Mouse (Mus musculus): ENCODE results near the gene Prss48. TPM values are rescaled to one million over a fixed set of nuclear protein-coding genes. Genes with fewer than 3 reads are reported as not detected.
"Not testable (repeated sequence)": the region's sequence is repeated elsewhere in the genome, so short reads cannot be mapped to it uniquely, and the experiment has no call there.

The Prss48 gene
- total RNA-seq, 2 experiments from 2014 or later, result not detected

DNA sequence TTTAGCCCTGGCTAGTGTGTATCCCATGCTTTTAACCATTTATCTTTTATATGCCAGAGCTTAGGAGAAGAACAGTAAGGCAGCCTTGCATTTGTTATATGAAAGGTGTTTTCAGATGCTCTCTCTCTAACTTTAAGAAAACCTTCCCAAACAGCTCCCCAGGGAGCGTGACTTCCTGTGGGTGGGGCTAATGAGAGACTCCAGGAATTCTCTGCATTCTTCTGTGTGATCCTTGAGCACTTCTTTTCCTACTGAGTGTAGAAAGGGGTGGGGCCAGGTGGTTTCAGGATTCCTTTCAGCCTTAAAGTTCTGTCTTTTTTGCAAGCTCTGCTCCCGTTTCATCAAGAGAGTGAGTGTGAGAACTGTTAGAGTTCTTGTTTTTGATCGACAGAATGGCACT lies 8.3 kb upstream of the Prss48 start:
- no peak for ATAC-seq (ENCODE audit: poor library complexity, severe bottlenecking)

DNA sequence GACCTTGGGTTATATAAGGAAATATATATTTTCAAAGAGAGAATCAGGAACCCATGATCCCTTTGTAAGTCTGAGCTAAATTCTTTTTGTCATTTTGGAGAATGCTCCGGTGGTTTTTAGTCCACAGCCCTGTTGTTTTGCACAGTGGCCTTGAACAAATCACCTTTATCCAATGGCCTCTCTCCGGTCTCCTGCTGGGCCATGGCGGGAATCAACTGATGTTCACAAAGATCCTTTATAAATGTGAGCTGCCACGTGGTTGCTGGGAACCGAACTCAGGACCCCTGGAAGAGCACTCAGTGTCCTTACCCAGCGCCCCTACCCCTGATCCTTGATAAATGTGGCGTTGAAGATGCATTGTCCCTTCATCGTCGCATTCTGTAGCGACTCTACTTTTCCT lies 2.5 kb upstream of the Prss48 start:
- ATAC-seq (ENCODE audit: poor library complexity, severe bottlenecking), result no peak

DNA sequence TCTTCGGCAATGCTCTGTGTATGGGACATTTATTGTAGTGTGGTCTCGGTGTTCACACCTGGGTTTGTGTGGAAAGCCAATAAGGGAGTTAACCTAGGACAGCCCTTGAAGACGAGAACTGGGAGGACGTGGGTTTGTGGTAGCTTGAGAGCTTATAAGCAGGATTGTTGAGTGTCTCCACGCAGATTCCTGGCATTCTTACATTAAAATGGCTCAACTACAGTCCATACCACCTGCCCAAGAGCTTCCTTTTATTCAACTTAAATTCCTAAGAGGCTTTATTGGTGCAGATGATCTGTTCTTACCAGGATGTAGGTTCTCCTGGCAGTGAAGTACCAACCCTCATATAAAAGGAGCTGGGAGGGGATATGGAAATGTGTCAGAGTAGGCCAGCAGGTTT lies 649 bp upstream of the Prss48 start:
- no peak for ATAC-seq (ENCODE audit: poor library complexity, severe bottlenecking)

DNA sequence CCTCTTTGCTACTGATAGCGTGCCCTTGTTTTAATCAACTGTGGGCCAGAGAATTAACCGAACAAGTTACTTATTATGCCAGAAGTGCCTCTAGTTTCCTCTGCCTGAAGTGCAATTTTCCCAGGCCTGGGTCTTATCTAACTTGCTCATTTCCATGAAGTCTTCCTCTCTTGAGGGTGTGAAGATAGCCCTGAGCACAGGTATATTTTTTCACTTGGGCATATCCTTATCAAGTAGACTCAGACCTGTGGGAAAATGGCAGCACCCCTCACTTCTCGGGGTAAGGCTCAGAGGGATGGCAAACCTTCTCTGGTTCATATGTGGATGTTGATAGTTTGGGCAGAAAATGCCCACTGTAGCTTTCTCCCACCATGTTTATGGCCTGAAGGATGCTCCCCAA lies 1.0 kb downstream of the Prss48 start:
- no peak for ATAC-seq (ENCODE audit: poor library complexity, severe bottlenecking)

DNA sequence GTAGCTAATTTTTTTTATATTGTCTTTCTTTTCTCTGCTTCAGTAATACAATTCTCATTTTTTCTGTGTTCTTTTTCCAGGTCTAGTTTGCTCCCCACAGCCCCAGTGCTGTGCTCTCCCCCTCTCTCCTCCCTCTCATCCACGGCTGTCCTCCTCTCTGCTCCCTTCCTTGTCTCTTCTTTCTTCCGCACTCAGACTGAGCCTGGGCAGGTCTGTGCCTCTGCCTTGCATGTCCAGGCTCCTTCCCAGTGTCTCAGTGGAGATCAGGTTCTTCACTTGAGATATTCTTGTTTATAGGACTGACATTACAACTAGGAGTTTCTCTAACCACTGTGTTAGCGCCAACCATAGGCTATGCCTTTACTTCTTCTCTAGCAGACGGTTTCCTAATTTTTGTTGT lies 7.6 kb downstream of the Prss48 start:
- no peak for ATAC-seq (ENCODE audit: poor library complexity, severe bottlenecking)

DNA sequence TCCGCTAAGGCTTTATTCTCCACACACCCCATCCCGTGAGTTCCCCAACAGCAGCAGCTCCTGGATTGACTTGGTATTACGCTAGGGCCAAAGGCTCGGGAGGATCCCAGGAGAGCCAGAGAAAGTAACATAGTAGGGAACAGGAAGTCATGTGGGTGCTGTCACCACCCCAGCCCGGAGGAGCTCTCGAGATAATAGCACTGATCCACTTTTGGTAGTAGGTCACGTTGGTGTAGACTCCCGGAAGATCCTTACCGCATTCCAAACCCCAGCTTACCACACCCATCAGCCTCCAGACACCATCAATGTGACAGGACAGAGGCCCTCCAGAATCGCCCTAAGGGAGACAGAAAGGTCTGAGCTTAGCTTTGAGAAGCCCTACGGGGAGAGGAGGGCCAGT lies 8.5 kb downstream of the Prss48 start:
- ATAC-seq (ENCODE audit: poor library complexity, severe bottlenecking), result no peak

DNA sequence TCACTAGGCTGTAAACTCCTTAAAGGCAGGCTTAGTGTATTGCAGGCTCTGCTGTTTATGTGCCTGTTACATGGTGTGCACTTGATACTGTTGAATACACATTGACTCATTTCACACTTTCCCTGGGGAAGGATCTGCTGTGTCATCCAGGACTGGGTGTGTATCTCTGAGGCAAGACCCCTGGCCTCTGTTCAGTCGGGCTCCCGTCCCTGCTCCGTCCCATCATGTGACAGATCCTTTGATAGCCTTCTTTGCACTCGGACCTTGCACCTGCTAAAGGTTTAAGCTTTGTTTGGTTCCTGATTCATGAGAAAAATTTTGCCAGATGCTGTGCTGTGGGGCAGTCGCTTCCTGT lies 10.5 kb downstream of the Prss48 start:
- ATAC-seq (ENCODE audit: poor library complexity, severe bottlenecking), result no peak

DNA sequence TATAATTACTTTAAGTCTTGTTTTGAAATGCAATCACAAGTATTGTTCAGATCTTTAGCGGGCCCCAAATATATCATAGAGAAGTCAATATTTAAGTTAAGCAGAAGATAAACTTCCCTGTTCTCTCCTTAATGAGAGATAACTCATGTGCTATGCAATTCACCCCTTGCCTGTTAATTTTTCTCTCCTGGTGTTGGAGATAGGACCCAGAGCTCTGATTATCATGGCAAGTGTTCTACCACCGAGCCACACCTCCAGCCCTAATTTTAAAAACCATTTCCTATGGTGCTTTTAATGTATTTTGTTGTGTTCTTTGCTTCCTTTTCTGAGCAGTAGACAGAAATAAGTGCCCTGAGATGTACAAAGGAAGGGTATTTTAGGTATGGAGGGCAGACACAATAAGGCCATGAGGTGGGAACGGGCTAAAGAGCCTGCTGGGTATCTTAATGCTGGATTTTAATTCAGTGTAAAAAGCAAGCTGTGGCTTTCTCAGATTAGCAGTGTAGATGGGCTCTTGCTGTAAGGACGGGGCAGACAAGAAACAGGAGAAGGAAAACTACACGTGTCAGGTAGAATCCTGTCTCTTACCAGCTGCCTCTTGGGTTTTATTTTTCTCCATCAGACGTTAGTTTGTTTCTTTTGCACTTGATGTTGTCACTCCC lies 11.0 kb downstream of the Prss48 start:
- no peak for ATAC-seq (ENCODE audit: poor library complexity, severe bottlenecking)

DNA sequence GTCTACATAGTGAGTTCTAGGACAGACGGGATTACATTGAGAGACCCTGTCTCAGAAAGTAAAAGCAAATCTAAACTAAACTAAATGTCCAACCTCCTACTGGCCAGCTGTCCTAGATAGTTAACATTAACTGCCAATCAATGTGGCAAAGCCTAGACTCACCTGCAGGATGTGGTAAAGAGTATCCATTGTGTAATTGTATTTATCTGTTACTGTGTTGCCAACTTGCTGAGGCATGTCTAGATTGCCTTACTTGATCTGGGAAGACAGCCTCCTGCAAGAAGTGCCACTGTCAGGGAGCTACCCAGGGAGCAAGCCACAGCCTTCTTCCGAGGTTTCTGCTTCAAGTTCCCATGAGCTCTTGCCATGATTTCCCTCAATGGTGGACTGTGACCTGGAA lies 15.1 kb downstream of the Prss48 start:
- ATAC-seq (ENCODE audit: poor library complexity, severe bottlenecking), result no peak

DNA sequence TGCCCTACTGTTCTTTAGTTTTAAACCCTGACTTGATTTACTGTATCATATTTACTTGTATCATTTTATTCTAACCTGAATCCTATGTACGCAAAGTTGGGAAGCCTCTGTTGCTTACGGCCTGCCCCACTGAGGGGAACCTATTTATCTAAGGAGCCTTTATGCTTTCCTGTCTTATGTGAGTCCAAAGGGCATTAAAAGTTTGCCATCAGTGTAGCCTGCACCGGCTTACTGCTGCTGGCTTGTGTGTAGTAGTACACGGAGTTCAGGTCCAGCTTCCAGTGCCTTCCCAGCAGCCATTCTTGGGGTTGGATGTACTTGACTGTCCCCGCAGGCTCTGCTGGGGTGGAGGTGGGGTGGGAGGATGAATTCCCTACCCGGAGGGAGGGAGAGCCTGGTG lies 17.8 kb downstream of the Prss48 start:
- ATAC-seq (ENCODE audit: poor library complexity, severe bottlenecking), result no peak

DNA sequence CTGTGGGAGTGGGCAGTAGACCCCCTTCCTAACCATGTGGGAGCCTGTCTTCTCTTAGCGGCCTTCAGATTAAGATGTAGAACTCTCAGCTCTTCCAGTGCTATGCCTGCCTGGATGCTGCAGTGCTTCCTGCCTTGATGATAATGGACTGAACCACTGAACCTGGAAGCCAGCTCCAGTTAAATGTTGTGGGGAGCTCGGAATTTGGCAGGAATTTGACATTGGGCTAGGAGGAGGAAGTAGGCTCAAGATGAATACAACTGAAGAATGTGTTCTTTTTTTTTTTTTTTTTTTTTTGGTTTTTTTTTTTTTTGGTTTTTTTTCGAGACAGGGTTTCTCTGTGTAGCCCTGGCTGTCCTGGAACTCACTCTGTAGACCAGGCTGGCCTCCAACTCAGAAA lies 20.5 kb downstream of the Prss48 start:
- ATAC-seq (ENCODE audit: poor library complexity, severe bottlenecking), result not testable (repeated sequence)

DNA sequence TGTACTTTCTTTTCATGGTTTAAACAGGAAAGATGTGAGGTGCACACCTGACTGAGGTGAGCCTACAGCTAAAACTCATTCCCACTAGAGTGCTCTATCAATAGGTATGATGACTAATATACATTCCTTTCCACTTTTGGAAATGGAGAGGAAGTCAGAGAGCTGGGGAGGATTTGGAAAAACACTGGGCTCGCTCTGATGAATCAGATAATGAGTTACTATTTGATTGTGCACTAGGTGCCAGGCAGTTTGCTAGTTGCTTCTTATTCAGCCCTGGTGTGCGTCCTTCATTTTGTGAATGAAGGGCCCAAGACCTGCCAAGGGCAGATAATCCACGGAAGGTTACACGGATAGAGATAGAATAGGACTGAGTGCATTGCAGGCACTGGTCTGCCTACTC lies 22.3 kb downstream of the Prss48 start:
- no peak for ATAC-seq (ENCODE audit: poor library complexity, severe bottlenecking)

DNA sequence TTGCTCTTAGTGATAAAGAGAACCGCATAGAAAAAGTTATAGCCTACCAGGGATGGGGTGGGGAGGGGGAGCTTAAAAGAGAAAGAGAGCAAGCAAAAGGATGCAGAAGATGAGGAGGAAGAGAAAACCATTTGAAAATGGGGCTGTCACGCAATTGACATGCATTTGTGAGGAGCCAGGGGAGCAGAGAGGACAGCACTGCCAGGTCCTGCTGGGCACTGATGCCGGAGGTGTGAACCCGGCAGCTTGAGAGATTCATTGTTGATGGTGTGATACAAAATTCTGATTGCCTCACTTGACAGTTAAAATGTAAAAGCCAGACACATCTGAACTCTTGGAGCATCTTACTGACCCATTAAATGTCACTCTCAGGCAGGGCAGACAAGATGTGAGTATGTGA lies 27.8 kb downstream of the Prss48 start:
- no peak for ATAC-seq (ENCODE audit: poor library complexity, severe bottlenecking)

DNA sequence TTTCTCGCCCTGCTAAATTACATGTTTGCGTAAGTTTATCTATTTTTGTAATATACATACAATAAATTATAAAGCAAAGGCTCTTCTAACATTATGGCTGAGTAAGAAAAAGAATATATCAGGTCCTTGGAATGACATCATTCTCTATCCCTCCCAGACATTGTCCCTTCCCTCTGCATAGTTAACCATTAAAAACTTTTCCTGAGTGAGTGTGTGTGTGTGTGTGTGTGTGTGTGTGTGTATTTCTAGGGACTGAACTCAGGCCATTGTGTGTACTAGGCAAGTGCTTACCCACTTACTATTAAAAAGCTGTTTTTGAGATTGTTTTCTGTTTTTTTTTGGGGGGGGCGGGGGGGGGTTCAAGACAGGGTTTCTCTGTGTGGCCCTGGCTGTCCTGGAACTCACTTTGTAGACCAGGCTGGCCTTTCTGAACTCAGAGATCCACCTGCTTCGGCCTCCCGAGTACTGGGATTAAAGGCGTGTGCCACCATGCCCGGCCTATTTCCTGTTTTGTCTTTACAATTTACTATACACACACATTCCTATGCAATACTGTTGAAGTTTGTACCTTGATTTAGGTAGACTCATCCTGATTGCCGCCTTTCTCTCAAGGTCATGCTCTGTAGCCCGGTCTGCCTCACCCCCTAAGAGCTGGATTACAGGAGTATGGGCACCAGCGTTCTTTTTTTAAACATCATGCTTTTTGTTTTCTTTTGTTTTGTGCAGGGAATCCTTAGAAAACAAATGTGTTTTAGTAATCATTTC lies 28.7 kb downstream of the Prss48 start:
- no peak for ATAC-seq (ENCODE audit: poor library complexity, severe bottlenecking)

DNA sequence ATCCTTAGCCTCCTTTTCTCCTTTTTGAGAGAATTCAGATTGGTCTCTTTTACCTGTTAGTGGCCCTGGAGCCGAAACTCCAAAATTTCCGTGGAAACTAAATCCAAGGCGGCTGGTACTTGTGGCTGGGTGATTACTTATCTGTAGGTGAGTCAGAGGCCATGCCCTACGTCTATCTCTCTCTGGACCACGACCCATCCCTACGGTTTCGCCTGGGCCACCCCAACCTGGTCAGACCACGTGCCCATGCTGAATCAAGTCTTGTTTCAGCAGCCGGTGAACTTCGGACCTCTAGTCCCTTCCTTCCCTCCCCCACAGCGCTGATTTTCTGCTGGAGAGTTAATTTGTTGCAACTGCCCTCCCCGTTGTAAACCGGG lies 30.7 kb downstream of the Prss48 start:
- no peak for ATAC-seq (ENCODE audit: poor library complexity, severe bottlenecking)

DNA sequence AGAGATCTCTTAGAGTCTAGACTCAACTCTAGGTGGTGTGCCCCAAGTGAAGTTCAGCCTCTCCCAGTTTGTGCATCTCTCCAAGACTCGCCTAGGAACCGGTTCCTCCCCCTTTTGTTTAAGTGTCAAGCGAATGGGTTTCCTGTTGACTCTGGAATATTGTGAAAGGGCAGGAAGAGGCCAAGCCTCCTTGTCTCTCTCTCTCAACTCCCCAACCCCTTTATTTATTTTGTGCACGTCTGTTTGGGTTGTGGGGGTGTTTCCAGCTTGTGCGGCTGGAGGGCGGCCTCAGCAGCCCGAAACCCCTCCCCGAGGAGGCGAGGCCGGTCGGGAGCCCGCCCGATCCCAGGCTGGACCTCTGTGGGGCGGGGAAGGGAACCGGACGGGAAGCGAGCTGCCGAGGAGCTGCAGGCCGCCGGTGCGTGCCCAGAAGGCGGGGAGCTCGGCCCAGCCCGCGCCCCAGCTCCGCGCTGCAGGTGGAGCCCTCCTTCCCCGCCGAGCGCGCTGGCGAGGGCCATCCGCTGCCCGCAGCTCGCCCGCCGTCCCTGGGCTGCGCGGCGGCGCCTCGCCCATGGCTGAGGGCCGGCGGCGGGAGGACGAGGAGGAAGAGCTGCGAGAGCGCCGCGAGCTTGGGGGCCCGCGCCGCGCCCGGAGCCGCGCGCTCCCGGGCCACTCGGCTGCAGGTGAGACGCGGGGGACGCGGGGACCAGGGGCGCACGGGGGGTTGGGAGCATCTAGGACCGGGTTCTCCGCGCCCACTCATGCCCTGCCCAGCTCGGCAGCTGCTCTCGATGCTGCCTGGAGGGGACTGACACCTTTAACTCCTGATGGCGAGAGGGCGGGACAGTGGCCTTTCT lies 31.3 kb downstream of the Prss48 start, which contains the start of gene Sh3d19:
Gene Sh3d19 (plus strand): TSS at position 368 of the 857 bp plus-strand sequence.
- peak; percentile 35; the same call in 1 of the 2 replicates for ATAC-seq (ENCODE audit: poor library complexity, severe bottlenecking)

DNA sequence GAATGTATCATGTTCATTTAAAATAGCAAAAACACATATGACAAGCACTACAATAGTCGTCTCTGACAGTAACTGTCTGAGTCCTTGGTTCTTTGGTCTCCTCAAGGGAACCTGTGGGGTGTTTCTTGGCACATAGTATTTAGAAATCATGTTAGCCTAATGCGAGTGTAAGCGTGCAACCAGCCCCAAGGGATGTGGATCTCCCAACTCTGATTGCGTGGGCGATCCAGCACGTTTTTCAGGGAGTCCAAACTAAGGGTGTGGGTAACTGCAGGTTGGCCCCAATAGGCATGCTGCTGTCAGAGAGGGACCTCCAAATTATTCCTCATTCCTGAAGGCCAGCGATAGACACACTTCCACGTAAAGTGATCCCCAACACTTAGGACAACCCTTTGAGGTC lies 33.3 kb downstream of the Prss48 start:
- no peak for ATAC-seq (ENCODE audit: poor library complexity, severe bottlenecking)

DNA sequence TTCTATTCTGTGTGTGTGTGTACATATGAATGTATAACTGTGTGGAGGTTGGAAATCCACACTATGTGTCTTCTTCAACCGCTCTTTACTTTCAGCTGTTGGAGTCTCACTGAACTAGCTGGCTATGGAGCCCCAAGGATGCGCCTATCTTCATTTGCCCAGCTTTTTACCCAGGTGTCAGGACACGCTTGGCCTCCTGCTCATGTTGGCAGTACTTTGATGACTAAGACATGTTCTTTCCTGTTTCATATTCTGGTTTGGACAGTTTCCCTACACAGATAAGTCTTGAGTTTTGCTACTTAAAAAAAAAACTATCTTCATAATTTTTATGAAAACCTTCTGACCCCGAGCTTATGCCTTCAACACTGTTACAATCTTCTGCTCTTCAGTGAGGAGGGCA lies 36.8 kb downstream of the Prss48 start:
- no peak for ATAC-seq (ENCODE audit: poor library complexity, severe bottlenecking)

DNA sequence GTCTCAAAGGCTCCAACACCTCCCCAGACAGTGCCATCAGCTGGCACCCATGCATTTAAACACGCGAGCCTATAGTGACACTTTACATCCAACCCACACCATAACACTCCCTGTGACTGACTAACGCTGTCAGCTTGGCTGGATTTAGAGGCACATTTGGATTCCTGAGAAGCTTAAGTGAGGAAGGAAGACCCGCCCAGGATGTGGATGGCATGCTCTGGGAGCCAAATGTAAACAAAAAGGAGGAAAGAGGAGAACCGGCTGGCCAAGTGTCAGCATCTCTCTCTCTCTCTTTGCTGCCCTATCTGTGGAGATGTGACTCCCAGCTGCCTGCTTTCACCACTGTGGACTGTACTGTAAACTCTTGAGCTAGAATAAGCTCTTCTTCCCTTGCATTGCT lies 41.2 kb downstream of the Prss48 start:
- no peak for ATAC-seq (ENCODE audit: poor library complexity, severe bottlenecking)

DNA sequence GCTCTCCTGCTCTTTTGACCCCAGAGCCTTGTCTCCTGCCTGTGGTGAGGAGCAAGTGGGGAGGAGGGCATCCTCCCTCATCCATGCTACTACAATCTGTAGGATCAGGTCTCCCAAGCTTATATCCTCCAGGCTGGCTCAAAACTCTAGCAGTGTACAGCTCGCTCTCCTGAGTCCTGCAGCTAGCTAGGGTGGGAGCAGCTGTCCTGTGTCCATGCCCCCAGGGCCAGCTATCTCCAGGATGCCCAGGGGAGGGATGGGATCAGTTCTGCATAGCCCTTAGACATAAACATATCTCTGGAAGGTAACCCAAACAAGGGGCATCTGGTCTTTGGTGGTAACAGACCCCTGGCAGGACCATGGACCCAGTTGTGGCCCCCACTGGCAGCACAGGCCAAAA lies 42.6 kb downstream of the Prss48 start:
- ATAC-seq (ENCODE audit: poor library complexity, severe bottlenecking), result no peak

DNA sequence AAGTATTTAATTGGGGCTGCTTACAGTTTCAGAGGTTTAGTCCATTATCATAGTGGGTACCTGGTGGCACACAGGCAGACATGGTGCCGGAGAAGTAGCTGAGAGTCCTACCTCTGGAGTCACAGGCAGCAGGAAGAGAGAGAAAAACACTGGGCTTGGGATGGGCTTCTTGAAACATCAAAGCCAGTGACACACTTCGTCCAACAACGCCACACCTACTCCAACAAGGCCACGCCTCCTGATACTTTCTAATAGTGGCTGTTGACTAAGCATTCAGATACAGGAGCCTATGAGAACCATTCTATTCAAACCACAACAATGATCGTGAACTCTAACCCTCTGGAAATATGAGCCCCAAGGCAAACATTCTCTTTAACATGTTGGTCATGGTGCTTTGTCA lies 46.6 kb downstream of the Prss48 start:
- ATAC-seq (ENCODE audit: poor library complexity, severe bottlenecking), result no peak

DNA sequence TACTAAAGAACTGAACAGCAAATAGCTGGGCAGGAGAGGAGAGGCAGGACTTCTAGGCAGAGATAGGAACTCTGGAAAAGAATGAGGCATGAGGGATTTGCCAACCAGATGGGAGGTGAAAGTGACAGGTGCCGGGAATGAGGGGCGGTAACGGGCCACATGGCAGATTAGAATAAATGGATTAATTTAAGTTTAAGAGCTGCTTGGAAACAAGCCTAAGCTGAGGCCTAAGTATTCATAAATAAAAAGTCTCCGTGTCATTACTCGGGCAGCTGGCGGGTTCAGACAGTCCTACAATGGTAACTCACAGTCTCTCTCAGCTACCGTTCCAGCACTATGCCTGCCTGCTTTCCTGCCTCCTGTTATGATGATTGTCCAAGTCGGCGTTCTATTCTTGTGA lies 47.0 kb downstream of the Prss48 start:
- ATAC-seq (ENCODE audit: poor library complexity, severe bottlenecking), result no peak
